Mouse (Mus musculus) layer of hippocampus, adult 2 months (tissue): Measurements from ENCODE around the gene Wbp11. TPM values are rescaled to one million over a fixed set of nuclear protein-coding genes. Genes with fewer than 3 reads are reported as not detected.
A peak's percentile ranks its signal among the peaks of the same experiment; 100 is the strongest.
"Not testable (repeated sequence)": the region's sequence is repeated elsewhere in the genome, so short reads cannot be mapped to it uniquely, and the experiment has no call there.

Experiments used
- DNase-seq, 2 experiments: peaks; one replicate each; pipeline ENCODE4 v3.0.0; 2022; ENCODE audit warnings: low spot score in 2 of 2
- H3K27ac ChIP-seq: fragments of 200-600 bp; 2 replicates; pipeline ENCODE4 v1.8.1; 2022
- H3K4me3 ChIP-seq: fragments of 200-600 bp; 2 replicates; pipeline ENCODE4 v1.8.1; 2022; ENCODE audit warnings: mild to moderate bottlenecking
- CTCF ChIP-seq: fragments of 200-600 bp; conservative IDR thresholded peaks from 2 replicates; pipeline ENCODE4 v1.8.1; 2022; ENCODE audit warnings: antibody characterized with exemption, mild to moderate bottlenecking, moderate library complexity
- total RNA-seq, 2 experiments: library from RNA; stranded (reverse); gene quantifications; 2 replicates each; pipeline ENCODE4 v1.2.3; 2021

Wbp11 gene
- total RNA-seq, 2 experiments from 2014 or later, result 134 to 138 TPM

DNA sequence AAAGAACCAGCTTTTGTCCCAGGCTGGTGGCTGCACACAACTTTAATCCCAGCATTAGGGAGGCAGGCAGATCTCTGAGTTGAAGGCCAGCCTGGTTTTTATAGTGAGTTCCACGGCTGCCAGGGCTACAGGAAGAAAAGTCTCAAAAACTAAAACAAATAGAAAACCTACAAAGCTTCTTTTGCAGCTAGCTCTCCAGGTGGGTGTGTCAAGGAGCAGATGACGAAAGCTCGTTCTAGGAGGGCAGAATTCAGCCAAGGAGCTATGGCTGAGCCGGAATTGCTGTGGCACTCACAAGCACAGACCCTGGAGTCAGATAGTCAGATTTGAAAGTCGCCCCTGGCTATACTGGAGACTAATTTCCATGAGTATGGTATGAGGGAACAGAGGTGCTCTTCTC lies 21.2 kb downstream of the Wbp11 start:
- Histone ChIP-seq H3K27ac (no peak overlapping the region; the same call in 1 of the 2 replicates), H3K4me3 (no peak overlapping the region)
- TF ChIP-seq CTCF, result no peak
- DNase-seq, result no peak

DNA sequence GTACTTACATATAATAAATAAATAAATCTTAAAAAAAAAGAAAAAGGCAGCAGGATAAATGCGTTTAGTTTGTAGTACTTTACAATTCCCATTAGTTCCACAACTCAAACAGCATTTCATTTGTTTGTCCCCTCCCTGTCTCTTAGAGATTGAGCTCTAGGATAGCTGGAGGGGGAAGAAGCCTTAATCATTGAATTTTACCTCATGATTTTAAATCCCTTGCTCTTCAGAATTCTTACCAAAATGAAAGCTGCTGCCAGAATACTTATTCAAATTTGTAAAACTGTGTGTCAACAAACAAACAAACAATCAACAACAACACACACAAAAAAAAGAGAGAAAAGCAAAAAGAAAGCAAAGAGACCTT lies 22.6 kb downstream of the Wbp11 start:
- no peak overlapping the region for H3K4me3 ChIP-seq
- no peak for TF ChIP-seq CTCF
- H3K27ac ChIP-seq, result peak overlapping the region; percentile 99; the same call in 1 of the 2 replicates
- no peak for DNase-seq

DNA sequence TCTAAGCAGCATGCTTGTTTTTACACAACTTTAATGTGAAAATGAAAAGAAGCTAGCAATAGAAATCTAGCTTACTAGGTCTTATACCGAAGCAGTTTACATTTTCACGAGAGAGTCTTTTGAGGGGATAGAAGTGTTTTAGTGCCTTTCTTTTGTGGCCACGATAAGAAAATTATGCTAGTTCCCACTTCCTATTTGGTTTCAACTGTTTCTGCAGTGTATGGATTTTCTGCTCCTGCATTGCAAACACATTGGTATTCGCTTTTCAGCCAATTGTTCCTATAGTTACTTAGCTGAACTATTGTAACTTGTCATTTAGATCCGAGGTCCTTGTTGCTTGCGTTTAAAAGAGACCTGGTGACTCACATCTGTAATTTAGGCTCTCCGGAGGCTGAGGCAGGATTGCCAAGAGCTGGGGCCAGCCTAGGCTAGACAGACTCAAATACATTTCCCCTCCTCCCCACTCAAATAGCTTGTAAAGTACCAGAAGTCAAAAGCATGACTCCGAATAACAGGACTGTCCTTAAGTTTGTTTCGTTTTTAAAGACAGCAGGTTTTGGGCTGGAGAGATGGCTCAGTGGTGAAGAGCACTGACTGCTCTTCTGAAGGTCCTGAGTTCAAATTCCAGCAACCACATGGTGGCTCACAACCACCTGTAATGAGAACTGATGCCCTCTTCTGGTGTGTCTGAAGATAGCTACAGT lies 23.2 kb downstream of the Wbp11 start:
- peak overlapping the region; percentile 99 for H3K27ac ChIP-seq
- H3K4me3 ChIP-seq, result peak overlapping the region; percentile 65
- no peak for DNase-seq
- peak; percentile 48 for TF ChIP-seq CTCF

DNA sequence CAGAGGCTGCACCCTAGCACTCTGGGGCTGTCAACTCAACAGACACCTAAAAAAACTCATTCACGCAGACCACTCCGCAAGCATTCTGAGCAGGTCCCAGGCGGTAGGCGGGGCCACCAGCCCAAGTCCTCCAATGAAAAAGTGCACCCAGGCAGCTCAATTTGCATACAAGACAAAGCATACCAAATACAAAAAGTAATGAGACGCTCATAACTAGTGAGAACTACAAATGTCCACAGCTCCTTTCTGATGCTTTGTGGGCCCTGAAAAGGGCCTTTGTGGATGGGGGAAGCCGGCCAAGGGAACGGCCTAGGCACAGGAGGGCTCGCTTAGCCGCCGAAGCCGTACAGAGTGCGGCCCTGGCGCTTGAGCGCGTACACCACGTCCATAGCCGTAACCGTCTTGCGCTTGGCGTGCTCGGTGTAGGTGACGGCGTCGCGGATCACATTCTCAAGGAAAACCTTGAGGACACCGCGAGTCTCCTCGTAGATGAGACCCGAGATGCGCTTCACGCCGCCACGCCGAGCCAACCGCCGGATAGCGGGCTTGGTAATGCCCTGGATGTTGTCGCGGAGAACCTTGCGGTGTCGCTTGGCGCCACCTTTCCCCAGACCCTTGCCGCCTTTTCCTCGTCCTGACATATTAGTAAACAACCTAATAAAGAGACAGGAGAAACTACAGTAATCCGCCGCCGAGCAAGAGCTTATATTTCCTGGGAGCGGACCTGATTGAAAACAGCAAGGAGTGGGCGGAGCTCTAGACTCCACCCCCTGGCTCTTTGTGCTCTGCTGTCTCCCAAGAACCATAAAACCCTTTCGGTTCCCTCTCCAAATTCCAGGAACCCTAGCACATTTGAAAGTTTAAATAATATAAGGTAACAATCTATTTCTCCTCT lies 24.0 kb downstream of the Wbp11 start, which contains the start of gene Hist4h4:
TSS of gene Hist4h4 (minus strand) at position 677 of the 895 bp plus-strand sequence.
- Histone ChIP-seq H3K4me3 (peak within 1 kb of the TSS; percentile 65), H3K27ac (peak within 1 kb of the TSS; percentile 99)
- TF ChIP-seq CTCF, result no peak
- DNase-seq, result peak; percentile 96 to 99

DNA sequence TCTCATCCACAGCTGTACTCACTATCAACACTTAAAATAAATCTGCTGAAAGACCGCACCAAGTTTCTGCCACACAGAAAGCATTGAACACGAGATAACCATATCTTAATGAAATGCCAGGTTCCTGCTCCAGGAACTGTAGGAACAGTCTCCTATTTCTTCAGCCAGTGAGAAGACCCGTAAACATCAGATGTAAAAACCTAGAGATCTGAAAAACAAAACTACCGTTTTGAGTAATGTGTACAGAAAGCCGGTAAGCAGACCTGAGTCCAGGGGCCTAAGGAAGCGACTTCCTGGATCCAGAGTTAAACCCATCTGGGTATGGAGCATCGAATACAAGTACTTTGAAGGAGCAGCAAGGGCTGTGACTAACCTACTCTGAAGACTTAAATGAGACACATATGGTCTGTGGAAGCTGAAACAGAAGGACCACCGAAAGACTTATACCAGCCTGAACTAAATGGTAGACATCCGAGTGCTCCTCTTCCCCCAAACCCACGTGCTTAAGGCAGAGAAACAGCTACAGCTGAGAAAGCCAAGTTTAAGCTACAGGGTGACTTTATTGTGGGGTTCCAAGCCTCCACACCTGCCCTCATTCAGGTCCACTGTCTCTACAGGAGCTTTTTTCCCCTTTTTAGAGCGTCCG lies 24.8 kb downstream of the Wbp11 start:
- no peak for TF ChIP-seq CTCF

DNA sequence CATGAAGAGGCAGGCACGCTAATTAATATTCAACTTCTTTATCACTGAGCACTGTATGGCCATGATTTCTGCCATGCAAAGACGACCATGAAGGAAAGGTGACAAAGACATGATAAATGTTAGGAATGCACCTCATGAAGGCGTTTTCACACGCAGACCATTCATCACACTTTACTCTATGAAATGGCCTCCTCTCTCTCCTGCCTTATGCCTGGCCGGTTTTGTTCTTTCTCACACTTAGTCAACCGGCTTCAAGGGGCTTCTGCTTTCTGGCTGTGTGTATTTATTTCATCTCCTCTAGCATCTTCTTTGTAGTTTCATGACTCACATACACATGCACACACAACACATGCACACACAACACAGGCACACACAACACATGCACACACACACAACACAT lies 26.8 kb downstream of the Wbp11 start:
- TF ChIP-seq CTCF, result no peak
- H3K27ac ChIP-seq, result no peak overlapping the region
- no peak for DNase-seq

More for the DNA sequence above, 24.8 kb downstream of the Wbp11 start:
- H3K4me3 ChIP-seq, result peak overlapping the region; percentile 65
- DNase-seq, result no peak
- H3K27ac ChIP-seq, result peak overlapping the region; percentile 99

DNA sequence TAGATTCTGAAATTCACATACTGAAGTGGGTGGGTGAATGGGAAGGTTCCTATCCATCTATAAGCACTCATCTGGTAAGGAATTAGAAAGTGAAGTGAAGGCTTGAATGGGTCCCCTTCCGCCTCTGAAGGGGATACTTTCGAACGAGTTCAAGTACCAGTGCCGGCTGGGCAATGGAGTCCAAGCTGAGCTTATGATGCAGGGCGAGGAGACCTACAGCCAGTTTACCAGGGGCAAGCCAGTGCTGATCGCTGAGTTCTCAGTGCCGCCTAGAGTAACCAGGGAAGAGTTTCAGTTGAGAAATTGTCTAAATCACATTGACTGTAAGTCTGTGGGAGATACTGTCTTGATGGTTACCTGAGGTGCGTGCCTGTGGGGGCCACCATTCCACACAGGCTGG lies 27.3 kb downstream of the Wbp11 start:
- H3K4me3 ChIP-seq, result no peak overlapping the region
- no peak for DNase-seq
- H3K27ac ChIP-seq, result no peak overlapping the region
- no peak for TF ChIP-seq CTCF

More for the DNA sequence above, 26.8 kb downstream of the Wbp11 start:
- no peak overlapping the region for H3K4me3 ChIP-seq

DNA sequence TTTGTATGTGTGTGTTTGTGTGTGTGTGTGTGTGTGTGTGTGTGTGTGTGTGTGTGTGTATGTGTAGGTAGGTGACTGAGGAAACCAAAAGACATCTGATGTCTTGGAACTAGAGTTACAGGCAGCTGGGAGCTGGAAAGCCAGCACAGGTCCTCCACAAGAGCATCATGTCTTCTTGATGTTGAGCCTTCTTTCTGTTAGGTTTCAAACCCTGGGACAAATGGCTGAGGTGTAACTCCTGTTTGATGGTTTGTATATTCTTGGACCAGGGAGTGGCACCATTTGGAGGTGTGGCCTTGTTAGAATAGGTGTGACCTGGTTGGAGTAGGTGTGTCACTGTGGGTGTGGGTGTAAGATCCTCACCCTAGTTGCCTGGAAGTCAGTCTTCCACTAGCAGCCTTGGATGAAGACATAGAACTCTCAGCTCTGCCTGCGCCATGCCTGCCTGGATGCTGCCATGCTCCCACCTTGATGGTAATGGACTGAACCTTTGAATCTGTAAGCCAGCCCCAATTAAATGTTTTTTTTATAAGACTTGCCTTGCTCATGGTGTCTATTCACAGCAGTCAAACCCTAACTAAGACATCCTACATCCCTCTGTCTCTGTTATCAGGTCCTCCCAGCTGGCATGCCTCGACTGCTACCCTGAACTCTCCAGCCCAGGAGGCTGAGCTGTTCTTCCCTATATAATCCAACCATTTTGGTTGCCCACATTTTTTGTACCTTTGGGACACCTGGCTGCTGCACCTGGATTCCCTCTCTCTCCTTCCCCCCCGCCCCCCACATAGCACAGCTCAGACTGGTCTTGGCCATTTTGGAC lies 29.9 kb downstream of the Wbp11 start:
- H3K27ac ChIP-seq, DNase-seq, H3K4me3 ChIP-seq: not testable (repeated sequence)

DNA sequence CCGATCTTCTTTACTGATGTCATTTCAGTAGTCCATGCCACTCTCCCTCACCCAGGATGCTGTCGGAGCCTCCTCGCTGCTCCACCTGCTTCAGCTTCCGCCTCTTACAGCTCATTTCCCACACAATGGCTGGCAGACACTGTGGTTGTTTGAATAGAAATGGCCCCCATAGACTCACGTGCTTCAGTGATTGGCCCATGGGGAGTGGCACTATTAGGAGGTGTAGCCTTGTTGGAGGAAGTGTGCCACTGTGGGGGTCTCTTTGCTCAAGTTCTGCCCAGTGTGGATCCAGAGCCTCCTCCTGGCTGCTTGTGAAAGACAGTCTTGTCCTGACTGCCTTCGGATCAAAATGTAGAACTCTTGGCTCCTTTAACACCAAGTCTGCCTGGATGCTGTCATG lies 32.2 kb downstream of the Wbp11 start:
- no peak overlapping the region for H3K27ac ChIP-seq
- no peak for TF ChIP-seq CTCF

DNA sequence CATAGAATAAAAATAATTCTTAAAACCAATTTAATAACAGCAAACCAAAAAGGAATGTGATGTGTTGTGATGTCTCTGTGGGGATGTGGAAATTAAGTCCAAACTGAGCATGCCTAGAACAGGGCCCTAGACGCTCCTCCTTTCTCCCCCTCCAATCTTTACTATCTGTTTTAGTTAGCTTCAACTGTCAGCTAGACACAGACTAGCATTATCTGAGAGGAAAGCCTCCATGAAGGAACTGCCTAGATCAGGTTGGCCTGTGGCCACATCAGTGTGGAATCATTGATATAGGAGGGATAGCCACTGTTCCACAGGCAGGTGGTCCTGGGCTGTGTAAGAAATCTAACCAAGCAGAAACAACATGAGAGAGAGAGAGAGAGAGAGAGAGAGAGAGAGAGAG lies 32.9 kb downstream of the Wbp11 start:
- no peak for TF ChIP-seq CTCF
- H3K27ac ChIP-seq, result no peak overlapping the region
- no peak for DNase-seq
- no peak overlapping the region for H3K4me3 ChIP-seq

More for the DNA sequence above, 32.2 kb downstream of the Wbp11 start:
- H3K4me3 ChIP-seq, result no peak overlapping the region
- no peak for DNase-seq

DNA sequence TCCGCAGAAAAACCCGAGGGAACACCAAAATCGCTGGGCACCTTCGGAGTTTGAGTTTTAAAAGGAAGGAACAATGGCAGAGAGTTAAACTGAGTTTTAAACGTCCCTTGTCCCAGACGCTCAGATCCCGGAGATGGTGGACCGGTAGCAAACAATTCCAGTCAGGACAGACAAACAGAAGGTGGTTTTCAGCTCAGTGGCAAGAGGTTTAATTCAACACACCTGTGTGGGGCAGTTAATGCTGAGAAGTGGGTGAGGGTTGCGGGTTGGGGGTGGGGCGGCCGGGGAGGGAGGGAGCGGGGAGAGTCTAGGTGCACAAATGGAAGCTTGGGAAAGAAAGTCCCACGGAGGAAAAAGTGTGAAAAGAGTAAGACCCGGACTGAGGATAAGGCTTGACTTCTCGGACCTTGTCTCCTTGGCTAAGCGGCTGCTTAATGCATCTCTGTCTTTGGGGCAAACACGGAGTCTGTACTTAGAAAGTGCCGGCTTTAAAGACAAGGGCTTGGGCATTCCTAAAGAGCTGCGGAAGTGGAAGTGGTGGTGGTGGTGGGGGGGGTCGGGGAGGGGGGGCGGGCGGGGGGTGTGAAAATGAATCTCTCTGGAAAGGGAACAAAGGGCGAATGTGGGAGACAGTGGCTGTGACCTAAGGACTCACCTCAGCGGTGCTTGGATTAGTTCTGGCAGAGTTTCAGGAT lies 34.1 kb downstream of the Wbp11 start:
- no peak for TF ChIP-seq CTCF
- Histone ChIP-seq H3K27ac (no peak overlapping the region), H3K4me3 (no peak overlapping the region)
- DNase-seq, result no peak
